Mouse (Mus musculus): Measurements from ENCODE around the gene Prkcd.

Prkcd gene

DNA sequence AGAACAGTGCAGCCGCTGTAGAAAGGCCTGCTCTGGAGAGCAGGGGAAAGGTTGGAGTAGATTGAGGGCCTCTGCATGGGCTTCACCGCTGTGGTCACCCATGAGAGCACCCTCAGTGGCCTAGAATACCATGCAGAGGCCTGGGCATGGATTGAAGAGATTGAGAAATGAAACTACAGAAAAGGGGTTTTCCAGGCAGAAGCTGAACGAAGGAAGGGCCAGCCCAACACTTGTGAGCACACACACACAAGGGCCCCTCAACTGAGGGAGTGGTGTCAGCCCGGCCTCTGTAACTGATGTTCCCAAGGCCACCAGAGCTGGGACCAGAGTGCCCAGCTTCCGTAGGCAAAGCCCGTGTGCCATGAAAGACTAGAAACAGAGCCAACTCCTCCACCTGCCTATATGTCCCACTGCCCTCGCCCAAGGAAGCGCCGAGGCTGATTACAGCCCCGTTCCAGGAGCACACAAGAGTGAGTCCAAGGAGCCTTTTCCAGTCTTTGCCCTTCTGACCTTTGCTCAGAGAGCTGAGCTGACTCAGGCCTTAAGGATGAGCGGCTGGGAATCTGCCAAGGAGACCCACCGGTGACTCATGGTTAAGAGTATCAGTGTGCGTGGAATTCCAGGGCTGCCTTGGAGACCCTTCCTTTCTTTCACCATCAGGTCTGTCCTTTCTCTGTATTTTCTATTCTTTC lies 9.4 kb upstream of the Prkcd start:
- in situ Hi-C loops (cut with MboI, MseI) = no loop called here

DNA sequence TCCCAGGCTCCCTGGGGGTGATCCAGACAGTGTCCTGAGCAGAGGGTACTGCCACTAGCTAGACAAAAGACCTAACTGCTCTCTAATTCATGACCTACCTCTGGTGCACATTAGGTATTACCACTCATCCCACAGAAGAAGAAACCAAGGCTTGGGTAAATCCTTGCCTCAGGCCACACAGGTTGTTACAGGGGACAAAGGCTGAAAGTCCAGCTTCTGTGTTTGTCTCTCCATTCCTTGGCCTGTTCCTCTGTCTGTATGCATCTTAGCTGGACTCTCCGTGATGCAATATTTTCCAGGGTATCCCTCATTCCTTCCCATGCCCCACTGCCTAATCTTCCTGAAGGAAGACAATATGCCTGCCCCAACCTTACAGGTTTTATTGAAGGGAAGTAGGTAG lies 8.4 kb upstream of the Prkcd start:
- in situ Hi-C loops (cut with MboI, MseI) = no loop called here

DNA sequence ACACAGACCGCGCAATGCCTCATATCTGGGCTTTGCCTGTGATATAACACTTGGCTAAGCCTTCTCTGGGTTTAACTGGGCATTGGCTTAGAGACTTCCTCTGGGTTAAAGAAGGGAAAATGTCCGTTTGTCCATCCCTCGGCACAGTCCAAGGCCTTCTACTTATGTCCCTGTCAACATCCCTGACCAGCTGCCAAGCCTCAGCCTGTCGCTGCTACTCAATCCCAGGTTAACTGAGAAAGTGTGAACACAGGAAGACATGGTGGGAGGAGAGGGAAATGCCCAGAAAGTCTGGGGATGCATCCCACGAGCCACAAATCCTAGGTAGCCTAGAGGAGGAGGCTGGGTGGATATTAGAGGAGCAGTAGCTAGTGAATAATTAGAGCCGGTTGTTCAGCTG lies 7.7 kb upstream of the Prkcd start:
- in situ Hi-C loops (cut with MboI, MseI) = no loop called here

DNA sequence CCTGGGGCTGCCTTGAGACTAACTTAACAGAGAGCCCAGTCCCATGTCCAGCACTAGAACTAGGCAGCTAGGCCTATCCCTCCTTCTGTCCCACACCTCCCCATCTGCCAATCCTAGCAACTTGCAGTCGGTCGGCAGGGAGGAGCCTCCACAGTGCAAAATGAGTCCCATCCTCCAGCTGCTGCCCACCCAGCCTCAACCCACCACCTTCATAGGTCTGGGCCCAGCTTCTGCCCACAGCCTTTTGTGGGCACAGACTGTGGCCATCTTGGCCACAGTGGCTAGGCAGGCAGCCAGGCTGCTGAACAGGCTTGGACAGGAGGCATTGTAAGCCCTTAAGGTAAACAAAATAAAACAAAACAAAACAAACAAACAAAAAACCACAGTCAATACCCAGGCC lies 5.8 kb upstream of the Prkcd start:
- in situ Hi-C loops (cut with MboI, MseI) = no loop called here

DNA sequence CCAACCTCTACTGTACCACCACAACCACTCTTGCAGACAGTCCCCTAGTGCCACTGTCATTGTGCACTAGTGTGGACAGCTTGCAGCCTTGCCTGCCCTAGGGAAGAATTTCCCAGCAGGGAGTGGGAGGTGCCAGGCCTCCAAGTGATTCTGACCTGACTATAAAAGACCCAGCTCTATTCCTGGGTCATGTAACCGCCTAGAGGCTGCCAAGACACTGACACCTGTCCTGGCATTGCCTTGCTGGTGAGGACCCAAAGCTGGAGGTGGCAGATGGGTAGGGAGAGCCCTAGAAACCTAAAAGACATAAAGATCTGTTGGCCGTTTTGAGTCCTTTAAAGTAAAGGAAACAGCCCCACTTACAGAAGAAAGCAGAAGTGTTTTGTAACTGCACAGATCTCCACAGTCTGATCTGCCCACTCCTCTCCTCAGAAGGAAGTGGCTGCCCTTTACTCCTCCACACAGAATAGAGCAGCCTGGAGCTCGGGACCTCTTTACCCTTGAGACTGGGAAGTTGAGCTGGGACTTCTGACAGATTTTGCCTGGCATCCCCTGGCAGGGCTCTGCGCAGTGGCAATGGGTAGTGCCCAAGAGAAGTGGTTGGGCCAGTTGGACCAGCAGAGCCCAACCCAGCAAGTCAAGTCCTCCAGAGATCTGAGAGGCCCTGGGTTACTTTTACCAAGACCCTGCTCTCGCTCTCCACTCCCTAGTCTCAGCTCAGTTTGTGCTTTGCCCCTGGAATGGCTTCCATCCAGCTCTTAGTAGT lies 5.0 kb upstream of the Prkcd start:
- in situ Hi-C loops (cut with MboI, MseI) = no loop called here

DNA sequence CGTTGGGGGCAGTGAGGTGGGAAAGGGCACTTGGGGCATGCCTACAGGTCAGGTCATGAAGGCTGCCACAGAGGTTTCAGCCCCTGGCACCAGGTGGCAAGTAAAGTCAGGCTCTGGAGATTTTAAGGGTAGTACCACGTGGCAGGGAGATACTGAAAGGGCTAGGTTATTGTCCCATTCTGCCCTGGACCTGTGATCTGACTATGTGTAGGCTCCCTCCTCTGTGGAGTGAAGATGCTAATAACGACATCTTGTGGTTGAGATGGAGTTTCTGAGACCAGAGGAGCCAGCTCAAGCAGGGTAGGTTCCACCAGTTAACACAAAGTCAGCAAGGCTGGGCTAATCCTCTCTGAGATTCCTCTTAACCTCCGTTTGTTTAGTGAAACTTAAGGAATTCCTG lies 3.8 kb upstream of the Prkcd start:
- in situ Hi-C loops (cut with MboI, MseI) = no loop called here

DNA sequence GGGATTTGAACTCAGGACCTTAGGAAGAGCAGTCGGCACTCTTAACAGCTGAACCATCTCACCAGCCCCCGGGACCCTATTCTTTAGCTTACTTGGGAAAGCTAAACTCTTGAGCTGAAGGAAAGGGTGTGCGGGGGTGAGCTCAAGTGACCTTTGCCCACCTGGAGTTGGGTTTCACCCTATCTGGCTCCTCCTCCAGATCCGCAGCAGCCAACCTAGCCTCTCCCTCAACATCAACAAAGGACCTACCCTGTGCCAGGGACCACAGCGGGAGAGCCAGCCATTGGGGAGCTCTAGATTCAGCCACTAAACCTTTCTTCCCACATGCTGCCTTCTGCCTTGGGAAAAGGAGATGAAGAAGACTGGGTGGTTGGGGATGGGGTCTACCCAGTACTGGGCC lies 2.2 kb upstream of the Prkcd start:
- in situ Hi-C loops (cut with MboI, MseI) = no loop called here

DNA sequence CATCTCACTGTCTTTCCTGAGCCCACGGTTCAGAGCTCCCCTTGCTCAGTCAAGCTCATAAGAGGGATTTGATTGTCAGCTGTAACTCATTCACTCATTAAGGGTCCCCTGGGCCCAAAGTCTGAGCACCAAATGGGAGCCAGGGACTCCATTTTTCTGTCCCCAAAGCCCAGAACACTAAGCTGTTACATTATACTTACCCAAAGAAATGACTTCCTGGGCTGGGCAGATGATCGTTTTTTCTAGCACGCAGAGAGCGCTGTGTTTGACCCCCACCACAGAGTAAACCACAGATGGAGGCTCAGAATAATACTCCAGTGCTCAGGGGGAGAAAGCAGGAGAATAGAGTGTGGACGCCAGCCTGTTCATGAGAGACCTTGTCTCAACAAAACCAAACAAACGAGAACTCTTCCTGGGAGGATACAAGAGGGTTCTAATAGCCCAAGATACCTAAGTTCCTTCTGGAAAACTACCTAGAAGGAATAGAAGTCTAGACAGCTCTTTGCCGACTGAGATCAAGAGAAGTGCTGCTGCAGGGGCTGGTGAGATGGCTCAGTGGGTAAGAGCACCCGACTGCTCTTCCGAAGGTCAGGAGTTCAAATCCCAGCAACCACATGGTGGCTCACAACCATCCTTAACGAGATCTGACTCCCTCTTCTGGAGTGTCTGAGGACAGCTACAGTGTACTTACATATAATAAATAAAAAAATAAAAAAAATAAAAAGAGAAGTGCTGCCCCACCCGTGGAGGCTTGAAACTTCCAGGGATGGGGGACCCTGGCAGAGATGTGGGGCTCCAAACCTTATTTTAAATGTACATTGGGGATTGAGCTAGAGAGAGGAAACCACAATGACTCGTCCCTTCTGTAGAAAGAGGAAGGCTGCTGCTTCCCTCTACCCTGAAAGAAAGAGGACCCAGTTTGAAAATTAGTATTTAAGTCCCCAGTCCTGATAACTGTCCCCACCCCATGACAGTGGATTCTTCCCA lies 1.0 kb upstream of the Prkcd start:
- in situ Hi-C loops (cut with MboI, MseI) = no loop called here

DNA sequence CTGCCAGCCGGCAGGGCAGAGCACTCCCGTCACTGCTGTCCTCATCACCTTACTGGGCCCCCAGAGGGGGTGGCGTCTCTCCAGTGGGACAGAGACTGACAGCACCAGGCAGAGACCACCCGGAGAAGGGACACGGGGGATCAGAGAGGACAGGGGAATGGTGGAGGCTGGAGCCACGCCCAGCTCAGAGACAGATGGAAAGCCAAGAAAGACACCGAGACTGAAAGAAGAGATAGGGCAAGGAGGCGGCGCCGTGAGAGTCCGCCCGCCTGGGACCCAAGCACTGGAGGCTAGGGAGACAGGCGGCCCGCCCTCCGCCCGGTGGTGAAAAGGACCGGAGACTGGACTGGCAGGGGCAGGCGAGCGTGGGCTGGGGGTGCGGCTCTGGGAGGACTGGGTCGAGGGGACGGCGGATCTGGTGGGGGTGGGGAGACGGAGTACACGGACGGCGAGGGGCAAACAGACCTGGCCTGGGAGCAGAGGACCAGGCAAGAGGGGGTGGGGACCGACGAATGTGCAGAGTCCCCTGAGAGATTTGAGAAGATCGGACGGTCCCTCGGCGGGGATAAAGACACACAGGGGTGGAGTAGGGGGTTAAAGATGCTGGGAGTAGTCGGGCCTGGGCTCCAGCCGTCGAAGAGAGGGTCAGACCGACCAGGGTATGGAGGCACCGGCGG lies 741 bp downstream of the Prkcd start:
- in situ Hi-C loops (cut with MboI, MseI) = no loop called here

DNA sequence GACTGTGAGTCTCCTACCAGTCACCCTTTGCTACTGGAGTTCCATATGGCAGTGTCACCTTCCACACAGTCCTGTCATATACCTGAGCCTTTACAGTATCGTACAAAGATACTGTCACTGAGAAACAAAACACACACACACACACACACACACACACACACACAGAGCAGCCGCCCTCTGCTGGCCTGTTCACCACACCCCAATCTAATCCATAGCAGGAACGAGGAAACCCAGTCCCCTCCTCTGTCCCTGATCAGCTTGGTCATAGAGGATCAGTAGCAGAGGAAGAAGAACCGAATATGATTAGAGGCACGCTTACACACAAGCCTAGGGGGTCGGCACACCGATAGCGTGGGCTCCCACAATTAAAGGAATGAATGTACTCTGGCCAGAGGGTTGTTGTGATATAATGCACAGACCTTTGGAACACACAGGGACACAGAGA lies 1.7 kb downstream of the Prkcd start:
- in situ Hi-C loops (cut with MboI, MseI) = no loop called here

DNA sequence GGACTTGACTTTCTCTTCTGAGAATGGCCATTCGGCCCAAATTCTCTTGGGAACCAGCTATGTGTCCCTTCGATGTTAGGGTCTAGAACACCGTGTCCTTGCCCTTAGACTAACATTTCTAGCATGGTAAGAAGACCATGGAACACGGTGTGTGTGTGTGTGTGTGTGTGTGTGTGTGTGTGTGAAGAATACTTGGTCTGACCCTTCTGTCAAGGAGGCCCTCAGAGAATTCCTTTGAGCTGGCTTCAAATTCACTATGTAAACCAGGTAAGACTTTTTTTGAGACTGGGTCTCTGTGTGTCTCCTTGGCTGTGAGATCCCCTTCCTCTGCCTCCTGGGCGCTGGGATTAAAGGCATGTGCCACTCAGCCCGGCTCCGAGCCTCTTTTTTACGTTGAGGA lies 3.5 kb downstream of the Prkcd start:
- in situ Hi-C loops (cut with MboI, MseI) = no loop called here

DNA sequence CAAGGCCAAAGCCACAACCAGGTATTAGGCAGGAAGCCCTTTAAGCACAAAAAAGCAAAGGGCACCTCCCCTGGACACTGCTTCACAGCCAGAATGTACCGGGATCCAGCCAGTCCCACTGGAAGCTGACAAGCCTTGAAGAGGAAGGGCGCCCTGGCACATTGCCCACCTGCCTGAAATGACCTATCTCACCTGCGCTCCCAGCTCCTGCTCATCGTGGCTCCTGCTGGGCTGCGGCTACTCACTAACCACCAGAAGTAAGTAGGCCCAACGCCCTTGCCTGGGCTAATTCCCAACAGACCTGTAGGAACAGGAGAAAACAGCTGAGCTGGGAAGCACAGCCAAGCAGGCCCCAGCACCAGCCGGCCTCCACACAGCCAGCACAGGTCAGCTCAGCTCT lies 3.9 kb downstream of the Prkcd start:
- in situ Hi-C loops (cut with MboI, MseI) = no loop called here

DNA sequence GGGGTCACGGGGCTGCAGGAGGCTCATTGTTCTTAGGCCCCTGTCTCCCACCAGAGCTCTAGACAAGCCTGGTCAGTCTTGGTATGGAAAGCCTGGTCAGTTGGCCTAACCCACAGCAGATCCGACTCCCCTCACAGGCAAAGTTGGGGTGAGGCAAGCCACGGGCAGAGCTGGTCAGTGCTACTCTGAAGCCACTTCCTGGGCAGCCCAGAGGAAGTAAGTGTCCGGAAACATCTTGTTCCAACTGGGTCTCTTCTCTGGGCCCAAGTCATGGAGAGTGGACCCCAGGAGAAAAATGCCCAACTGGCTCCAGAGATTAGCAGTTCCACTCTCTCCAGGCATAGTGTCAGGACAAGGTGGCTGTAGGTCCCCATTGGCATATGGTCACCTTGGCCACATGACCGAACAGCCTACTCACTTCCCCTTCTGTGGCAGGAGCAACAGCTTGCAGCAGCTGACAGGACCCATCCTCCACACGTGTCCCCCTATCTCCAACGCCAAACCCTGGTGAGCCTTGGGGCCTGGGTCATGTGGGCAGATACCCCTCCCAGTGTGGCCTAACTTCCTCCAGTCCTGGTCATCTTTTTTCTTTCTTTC lies 5.9 kb downstream of the Prkcd start:
- in situ Hi-C loops (cut with MboI, MseI) = no loop called here

DNA sequence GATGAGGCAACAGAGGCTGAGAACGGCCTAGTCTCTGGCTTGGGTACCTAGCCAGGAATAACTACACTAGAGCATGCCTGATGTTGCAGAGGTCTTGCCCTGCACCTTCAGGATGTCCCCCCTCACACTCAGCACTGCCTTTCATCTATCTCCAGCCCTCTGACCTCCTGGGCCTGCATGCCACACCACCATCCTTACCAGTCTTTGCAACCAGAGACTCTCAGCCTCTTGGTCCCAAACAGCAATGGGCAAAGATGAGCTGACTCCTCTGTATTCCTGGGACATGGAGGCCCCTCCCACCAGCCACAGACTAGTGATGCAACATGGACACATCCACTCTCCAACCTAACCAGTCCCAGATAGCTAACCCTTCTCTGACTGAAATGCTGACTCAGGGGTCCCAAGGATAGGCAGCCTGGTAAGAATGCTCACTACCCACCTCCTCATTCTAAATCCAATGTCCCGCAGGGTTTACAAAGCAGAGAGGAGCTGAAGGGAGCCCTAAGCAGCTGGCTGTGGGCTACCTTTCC lies 7.2 kb downstream of the Prkcd start:
- in situ Hi-C loops (cut with MboI, MseI) = no loop called here

DNA sequence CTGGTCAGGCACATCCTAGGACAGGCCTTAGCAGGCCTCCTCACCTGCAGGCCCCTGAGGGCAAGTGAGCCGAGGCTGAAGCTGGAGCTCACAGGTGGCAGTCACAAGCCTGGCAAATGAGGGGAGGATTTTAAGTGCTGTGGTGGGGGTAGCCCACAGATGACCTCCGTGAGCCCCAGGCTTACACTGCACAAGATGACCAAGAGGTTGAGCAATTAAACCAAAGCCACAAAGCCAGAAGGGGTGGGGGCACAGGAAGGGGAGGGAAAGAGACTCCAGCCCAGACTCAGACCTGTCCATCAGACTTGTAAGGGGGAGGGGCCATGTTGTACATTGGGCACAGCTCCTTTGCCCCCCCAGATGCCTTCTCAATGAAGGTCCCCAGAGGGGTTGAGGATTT lies 9.3 kb downstream of the Prkcd start:
- in situ Hi-C loops (cut with MboI, MseI) = no loop called here

DNA sequence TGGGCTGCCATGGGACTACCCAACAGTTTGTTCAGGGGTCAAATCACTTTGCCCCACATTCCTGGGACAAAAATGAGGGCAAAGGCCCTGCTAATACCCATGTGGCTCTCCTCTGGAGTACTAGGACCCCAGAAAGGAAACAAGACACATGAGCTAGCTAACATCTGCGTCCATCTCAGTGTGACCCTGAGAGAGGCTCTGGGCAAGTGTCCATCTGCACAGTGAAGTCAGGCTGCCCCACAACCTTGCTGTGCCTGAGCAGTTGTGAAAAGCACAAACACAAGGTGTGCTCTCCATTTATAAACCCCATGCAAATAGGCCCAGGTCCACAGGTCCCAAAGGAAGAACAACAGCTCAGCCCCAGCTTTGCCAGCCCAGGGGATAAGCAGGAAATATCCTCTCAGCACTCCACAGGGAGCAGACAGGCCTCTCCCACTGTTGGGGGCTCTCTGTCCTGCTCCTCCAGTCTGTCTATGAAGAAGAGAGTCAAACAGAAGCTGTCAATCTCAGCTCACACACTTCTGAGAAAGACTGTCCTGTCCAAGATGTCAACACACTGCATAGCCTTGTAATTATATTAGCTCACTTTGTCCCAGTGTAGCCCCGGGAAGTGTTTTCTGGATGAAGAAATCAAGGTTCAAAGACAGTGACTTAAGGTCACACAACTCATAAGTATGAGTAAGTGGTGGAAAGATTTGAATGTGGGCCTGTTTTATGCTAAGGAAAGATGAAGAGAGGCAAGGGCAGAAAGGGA lies 12.9 kb downstream of the Prkcd start:
- in situ Hi-C loops (cut with MboI, MseI) = no loop called here

DNA sequence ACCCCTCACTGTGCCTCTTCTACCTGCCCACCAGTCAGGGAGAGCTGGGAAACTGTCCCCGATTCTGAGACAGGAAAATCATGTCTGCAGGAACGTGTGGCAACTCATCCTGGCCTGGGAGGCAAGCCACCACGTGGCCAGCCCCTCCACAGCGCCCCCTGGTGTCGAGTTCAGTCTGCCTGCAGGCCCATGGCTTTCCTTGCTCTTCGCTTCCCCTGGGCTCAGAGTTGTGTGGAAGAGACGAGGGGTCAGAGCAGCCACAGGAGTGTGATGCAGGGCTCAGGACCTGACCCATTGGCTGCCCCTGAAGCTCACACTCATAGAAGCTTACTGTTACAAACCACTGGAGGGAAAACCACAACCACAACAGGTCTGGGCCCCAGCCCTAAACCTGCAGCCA lies 13.5 kb downstream of the Prkcd start:
- in situ Hi-C loops (cut with MboI, MseI) = no loop called here

DNA sequence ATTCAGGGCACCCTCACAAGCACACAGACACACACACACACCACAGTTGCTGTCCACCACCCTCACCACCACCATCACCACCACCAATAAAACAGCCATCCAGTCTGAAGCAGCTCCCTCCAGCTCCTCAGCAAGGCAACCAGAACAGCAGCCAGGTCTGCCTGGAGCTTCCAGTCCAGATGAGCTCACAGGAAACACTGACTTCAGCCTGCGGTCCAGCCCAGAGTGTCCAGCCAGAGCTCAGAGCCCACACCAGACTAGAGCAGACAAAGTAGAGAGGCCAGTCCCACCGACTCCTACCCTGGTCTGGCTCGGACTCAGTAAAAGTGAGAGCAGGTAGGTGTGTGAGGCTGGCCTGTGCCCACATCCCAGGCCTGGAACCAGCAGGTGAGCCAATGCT lies 15.1 kb downstream of the Prkcd start:
- in situ Hi-C loops (cut with MboI, MseI) = no loop called here

DNA sequence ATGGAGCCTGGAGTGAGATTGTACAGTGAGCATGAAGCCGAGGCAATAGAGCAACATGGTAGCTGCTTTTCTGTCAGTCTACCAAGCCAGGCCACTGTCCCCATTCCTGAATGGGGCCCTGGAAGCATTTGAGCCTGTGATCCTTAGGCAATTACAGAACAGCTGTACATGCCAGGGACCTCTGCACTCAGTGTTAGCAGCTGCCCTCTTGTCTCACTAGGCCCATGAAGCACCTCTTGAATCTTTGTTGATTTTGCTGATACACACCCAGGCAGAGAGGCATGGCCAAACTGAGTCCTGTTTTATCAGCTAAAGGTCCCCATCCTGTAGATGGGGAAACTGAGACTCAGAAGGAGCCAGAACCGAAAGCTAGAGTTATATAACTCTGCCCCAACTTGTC lies 15.7 kb downstream of the Prkcd start:
- in situ Hi-C loops (cut with MboI, MseI) = no loop called here

DNA sequence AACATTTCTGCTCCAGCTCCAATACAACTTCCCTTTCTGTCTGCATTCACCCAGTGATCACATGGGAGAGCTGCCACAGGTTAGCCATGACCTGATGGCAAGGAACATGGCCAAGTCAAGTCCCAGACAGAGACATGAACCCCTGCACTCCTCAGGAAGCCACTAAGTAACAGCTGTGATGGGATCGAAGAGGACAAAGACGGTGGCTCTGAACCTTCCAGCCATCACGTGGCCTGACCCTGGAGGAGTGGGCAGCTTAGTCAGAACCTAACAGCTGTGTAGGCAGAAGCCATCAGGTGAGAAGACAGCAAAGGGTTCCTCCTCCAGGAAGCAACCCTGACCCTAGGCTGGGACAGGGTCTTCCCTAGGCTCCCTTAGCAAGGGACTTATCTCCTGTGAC lies 16.5 kb downstream of the Prkcd start:
- in situ Hi-C loops (cut with MboI, MseI) = no loop called here
